ENCODE assay signal across 7 mouse cellular contexts in the genomic region with DNA sequence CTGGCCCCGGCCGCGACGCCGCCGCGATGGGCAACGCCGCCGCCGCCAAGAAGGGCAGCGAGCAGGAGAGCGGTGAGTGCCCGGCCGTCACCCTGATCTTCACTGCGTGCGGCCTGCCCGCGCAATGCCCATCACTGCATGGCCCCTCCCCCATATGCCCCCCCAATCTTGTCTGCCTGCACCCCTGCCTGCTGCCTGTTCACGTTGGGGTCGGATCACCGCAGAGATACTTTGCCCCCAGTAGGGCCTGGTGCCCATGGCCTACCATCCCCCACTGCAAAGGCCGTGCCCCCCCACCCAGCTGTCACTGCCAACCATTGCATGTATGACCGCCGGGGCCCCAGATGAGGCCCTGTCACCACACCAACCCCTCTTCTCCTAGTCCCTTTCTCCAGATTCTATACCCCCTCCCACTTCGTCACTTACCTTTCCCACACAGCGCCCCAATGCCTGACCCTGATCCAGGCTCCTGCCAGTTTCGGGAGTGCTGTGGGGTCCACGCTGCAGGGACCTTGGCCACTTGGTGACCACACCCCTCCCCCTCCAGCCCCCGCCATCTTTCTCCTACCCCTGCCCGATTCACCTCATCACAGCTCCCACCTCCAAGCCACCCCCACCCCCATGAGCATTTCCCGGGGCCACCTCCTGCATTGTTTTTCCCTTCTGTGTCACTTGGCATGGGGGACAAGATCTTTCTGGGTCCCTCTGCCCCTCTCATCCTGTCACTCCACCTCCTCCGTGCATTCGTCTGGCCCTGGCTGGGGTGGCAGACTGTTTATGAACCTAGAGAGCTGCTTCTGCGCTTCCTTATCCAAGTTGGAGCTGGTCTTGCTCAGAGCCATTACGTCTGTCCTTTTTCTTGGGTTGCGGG. TPM values are rescaled to one million over a fixed set of nuclear protein-coding genes. Genes with fewer than 3 reads are reported as not detected.
DNase-seq lines count a peak whose midpoint lies in the region; ATAC-seq and TF ChIP-seq lines count a peak whose summit lies in the region.

No protein-coding gene starts in this region.

- TF ChIP-seq POLR2A in liver, adult 2 months (IDR thresholded peaks at IDR 0.05; ENCODE audit: extremely low read depth, insufficient read depth, low read length), result no peak

- 5% methylated on average over 37 of the region's 37 CpGs for WGBS in liver, adult 2 months
- 4% methylated on average over 30 of the region's 37 CpGs for WGBS in embryonic facial prominence, embryonic 14.5 days
- 3% methylated on average over 35 of the region's 37 CpGs for WGBS in intestine, embryonic 16.5 days
- WGBS in midbrain, embryonic 14.5 days, result 3% methylated on average over 37 of the region's 37 CpGs

- no peaks in the 10 kb centered on the region for H3K27me3 ChIP-seq in liver, adult 2 months (ENCODE audit: control insufficient read depth, insufficient read depth, low read length)
- H3K27me3 ChIP-seq in embryonic facial prominence, embryonic 14.5 days (replicated peaks; ENCODE audit: control insufficient read depth, insufficient read depth, low read length), result no peaks in the 10 kb centered on the region
- H3K27me3 ChIP-seq in intestine, embryonic 16.5 days (replicated peaks; ENCODE audit: control insufficient read depth, insufficient read depth, low read length), result no peaks in the 10 kb centered on the region
- H3K27me3 ChIP-seq in midbrain, embryonic 14.5 days (ENCODE audit: control insufficient read depth, insufficient read depth, low read length), result no peaks in the 10 kb centered on the region

- ATAC-seq in embryonic facial prominence, embryonic 14.5 days (ENCODE audit: low read depth), result peak; percentile 10; the same call in 1 of the 2 replicates
- ATAC-seq in intestine, embryonic 16.5 days, result no peak; the same call in 1 of the 2 replicates
- ATAC-seq in midbrain, embryonic 14.5 days (ENCODE audit: low FRiP score, low TSS enrichment), result peak; percentile 29

- peaks cover 27% of the 10 kb centered on the region for H3K4me1 ChIP-seq in liver, adult 2 months (ENCODE audit: control insufficient read depth, insufficient read depth, low read length)
- peaks cover 16% of the 10 kb centered on the region for H3K4me1 ChIP-seq in embryonic facial prominence, embryonic 14.5 days (ENCODE audit: control insufficient read depth, insufficient read depth, low read length)
- peaks cover 26% of the 10 kb centered on the region for H3K4me1 ChIP-seq in intestine, embryonic 16.5 days (ENCODE audit: control insufficient read depth, insufficient read depth, low read length)
- H3K4me1 ChIP-seq in midbrain, embryonic 14.5 days (ENCODE audit: control insufficient read depth, insufficient read depth, low read length), result peaks cover 26% of the 10 kb centered on the region

- no peaks in the 10 kb centered on the region for H3K9me3 ChIP-seq in embryonic facial prominence, embryonic 14.5 days (ENCODE audit: control insufficient read depth, low read length)
- H3K9me3 ChIP-seq in intestine, embryonic 16.5 days (ENCODE audit: control insufficient read depth, low read length), result no peaks in the 10 kb centered on the region
- H3K9me3 ChIP-seq in midbrain, embryonic 14.5 days (ENCODE audit: control insufficient read depth, low read length), result no peaks in the 10 kb centered on the region

- TF ChIP-seq CTCF in liver, adult 2 months (IDR thresholded peaks at IDR 0.05; ENCODE audit: low read depth, low read length), result no peak

- H3K9ac ChIP-seq in liver, adult 2 months (ENCODE audit: low read depth, low read length), result peak overlapping the region; percentile 98
- H3K9ac ChIP-seq in embryonic facial prominence, embryonic 14.5 days (ENCODE audit: low read depth, low read length), result peak overlapping the region; percentile 86
- peak overlapping the region; percentile 91 for H3K9ac ChIP-seq in intestine, embryonic 16.5 days (ENCODE audit: low read depth, low read length)
- H3K9ac ChIP-seq in midbrain, embryonic 14.5 days (replicated peaks; ENCODE audit: low read length), result peak overlapping the region; percentile 85

- no peak for DNase-seq in liver, adult 2 months (ENCODE audit: extremely low read depth, low read depth, low spot score)
- no peak for DNase-seq in liver
- DNase-seq in adrenal gland, postnatal 14 days, result peak; percentile 56
- DNase-seq in embryonic facial prominence, embryonic 14.5 days (ENCODE audit: low spot score), result peak; percentile 8
- DNase-seq in midbrain, embryonic 14.5 days, result peak; percentile 26
- no peak for DNase-seq in urinary bladder, postnatal 14 days (ENCODE audit: low spot score)

- H3K79me2 ChIP-seq in liver, adult 2 months (ENCODE audit: control insufficient read depth, insufficient read depth, low read length), result peaks cover 31% of the 10 kb centered on the region; the same call in 1 of the 2 replicates

- no peaks in the 10 kb centered on the region for H3K36me3 ChIP-seq in liver, adult 2 months (ENCODE audit: control insufficient read depth, insufficient read depth, low read length)
- peaks cover 16% of the 10 kb centered on the region for H3K36me3 ChIP-seq in embryonic facial prominence, embryonic 14.5 days (ENCODE audit: control insufficient read depth, insufficient read depth, low read length)
- H3K36me3 ChIP-seq in intestine, embryonic 16.5 days (ENCODE audit: control insufficient read depth, insufficient read depth, low read length), result peaks cover 4% of the 10 kb centered on the region; the same call in 1 of the 2 replicates
- peaks cover 4% of the 10 kb centered on the region; the same call in 1 of the 2 replicates for H3K36me3 ChIP-seq in midbrain, embryonic 14.5 days (ENCODE audit: control insufficient read depth, insufficient read depth, low read length)

- H3K27ac ChIP-seq in liver, adult 2 months (replicated peaks; ENCODE audit: insufficient read depth, low read depth, low read length), result peak overlapping the region; percentile 57
- peak overlapping the region; percentile 61 for H3K27ac ChIP-seq in embryonic facial prominence, embryonic 14.5 days (replicated peaks; ENCODE audit: low read depth, low read length)
- H3K27ac ChIP-seq in intestine, embryonic 16.5 days (ENCODE audit: low read length), result peak overlapping the region; percentile 51; the same call in 1 of the 2 replicates
- peak overlapping the region; percentile 85 for H3K27ac ChIP-seq in midbrain, embryonic 14.5 days (replicated peaks; ENCODE audit: low read depth, low read length)

- H3K4me2 ChIP-seq in embryonic facial prominence, embryonic 14.5 days (ENCODE audit: low read depth, low read length), result peak overlapping the region; percentile 97
- H3K4me2 ChIP-seq in intestine, embryonic 16.5 days (ENCODE audit: low read depth, low read length), result peak overlapping the region; percentile 93
- peak overlapping the region; percentile 97 for H3K4me2 ChIP-seq in midbrain, embryonic 14.5 days (ENCODE audit: low read length)

- peak overlapping the region; percentile 84 for H3K4me3 ChIP-seq in liver, adult 2 months (ENCODE audit: insufficient read depth, low read depth, low read length)
- peak overlapping the region; percentile 93 for H3K4me3 ChIP-seq in embryonic facial prominence, embryonic 14.5 days (ENCODE audit: low read depth, low read length)
- H3K4me3 ChIP-seq in intestine, embryonic 16.5 days (ENCODE audit: low read length), result peak overlapping the region; percentile 94
- peak overlapping the region; percentile 94 for H3K4me3 ChIP-seq in midbrain, embryonic 14.5 days (replicated peaks; ENCODE audit: low read depth, low read length)

RNA-seq across cellular contexts. Expression of a gene that starts 0.6 kb away (rescaled TPM):
- 23.0 and 24.9 TPM in 2 replicates for total RNA-seq in liver, adult 2 months (2014; rRNA removed)
- 47.8 and 56.5 TPM in 2 replicates for polyA plus RNA-seq in liver, adult 2 months (2012; rRNA removed)
- 251 and 300 TPM in 2 replicates for total RNA-seq in adrenal gland, postnatal 14 days (2021)
- polyA plus RNA-seq in embryonic facial prominence, embryonic 14.5 days (2014; fragmentation: Nextera tagmentation; extraction: Ambion mirVana), result 208 and 247 TPM in 2 replicates
- 24.6 and 77.1 TPM in 2 replicates for polyA plus RNA-seq in intestine, embryonic 16.5 days (2015; fragmentation: Nextera tagmentation; extraction: Ambion mirVana)
- polyA plus RNA-seq in midbrain, embryonic 14.5 days (2014; fragmentation: Nextera tagmentation; extraction: Ambion mirVana), result 181 and 207 TPM in 2 replicates

RNA-seq across cellular contexts. Expression of a gene that starts 18.1 kb away (rescaled TPM):
- total RNA-seq in liver, adult 2 months (2014; rRNA removed), result 0.37 and 1.1 TPM in 2 replicates
- polyA plus RNA-seq in liver, adult 2 months (2012; rRNA removed), result 0.86 and 1.4 TPM in 2 replicates
- 9.7 and 10.7 TPM in 2 replicates for total RNA-seq in adrenal gland, postnatal 14 days (2021)
- polyA plus RNA-seq in embryonic facial prominence, embryonic 14.5 days (2014; fragmentation: Nextera tagmentation; extraction: Ambion mirVana), result 63.9 and 68.8 TPM in 2 replicates
- polyA plus RNA-seq in intestine, embryonic 16.5 days (2015; fragmentation: Nextera tagmentation; extraction: Ambion mirVana), result 50.4 and 61.7 TPM in 2 replicates
- 7.9 and 15.5 TPM in 2 replicates for polyA plus RNA-seq in midbrain, embryonic 14.5 days (2014; fragmentation: Nextera tagmentation; extraction: Ambion mirVana)

RNA-seq across cellular contexts. Expression of a gene that starts 18.4 kb away (rescaled TPM):
- 1.8 and 2.0 TPM in 2 replicates for total RNA-seq in liver, adult 2 months (2014; rRNA removed)
- polyA plus RNA-seq in liver, adult 2 months (2012; rRNA removed), result 4.0 and 4.3 TPM in 2 replicates
- 1.1 and 1.4 TPM in 2 replicates for total RNA-seq in adrenal gland, postnatal 14 days (2021)
- polyA plus RNA-seq in embryonic facial prominence, embryonic 14.5 days (2014; fragmentation: Nextera tagmentation; extraction: Ambion mirVana), result 0.48 and 0.82 TPM in 2 replicates
- polyA plus RNA-seq in intestine, embryonic 16.5 days (2015; fragmentation: Nextera tagmentation; extraction: Ambion mirVana), result 0.39 TPM in 2 replicates
- 1.0 and 1.1 TPM in 2 replicates for polyA plus RNA-seq in midbrain, embryonic 14.5 days (2014; fragmentation: Nextera tagmentation; extraction: Ambion mirVana)

RNA-seq across cellular contexts. Expression of a gene that starts 24.1 kb away (rescaled TPM):
- 4.0 and 7.2 TPM in 2 replicates for total RNA-seq in liver, adult 2 months (2014; rRNA removed)
- 11.9 and 12.2 TPM in 2 replicates for polyA plus RNA-seq in liver, adult 2 months (2012; rRNA removed)
- 37.0 and 42.5 TPM in 2 replicates for total RNA-seq in adrenal gland, postnatal 14 days (2021)
- 15.9 and 18.5 TPM in 2 replicates for polyA plus RNA-seq in embryonic facial prominence, embryonic 14.5 days (2014; fragmentation: Nextera tagmentation; extraction: Ambion mirVana)
- polyA plus RNA-seq in intestine, embryonic 16.5 days (2015; fragmentation: Nextera tagmentation; extraction: Ambion mirVana), result 5.8 and 6.0 TPM in 2 replicates
- polyA plus RNA-seq in midbrain, embryonic 14.5 days (2014; fragmentation: Nextera tagmentation; extraction: Ambion mirVana), result 10.5 and 14.2 TPM in 2 replicates

RNA-seq across cellular contexts. Expression of a gene that starts 27.9 kb away (rescaled TPM):
- 0.20 and 0.46 TPM in 2 replicates for total RNA-seq in liver, adult 2 months (2014; rRNA removed)
- polyA plus RNA-seq in liver, adult 2 months (2012; rRNA removed), result 0.11 and 0.26 TPM in 2 replicates
- total RNA-seq in adrenal gland, postnatal 14 days (2021), result 0.56 and 0.83 TPM in 2 replicates
- 0.77 and 1.1 TPM in 2 replicates for polyA plus RNA-seq in embryonic facial prominence, embryonic 14.5 days (2014; fragmentation: Nextera tagmentation; extraction: Ambion mirVana)
- 0.66 and 0.84 TPM in 2 replicates for polyA plus RNA-seq in intestine, embryonic 16.5 days (2015; fragmentation: Nextera tagmentation; extraction: Ambion mirVana)
- 0.53 and 0.89 TPM in 2 replicates for polyA plus RNA-seq in midbrain, embryonic 14.5 days (2014; fragmentation: Nextera tagmentation; extraction: Ambion mirVana)

Comparison
In these comparisons a context has a peak if more than half of its experiments do, and no peak if none do; other contexts are left out.
1. DNase-seq: peak in adrenal gland, postnatal 14 days (single experiment), embryonic facial prominence, embryonic 14.5 days (single experiment) and midbrain, embryonic 14.5 days (single experiment); none in liver, adult 2 months (single experiment), liver (single experiment) and urinary bladder, postnatal 14 days (single experiment).
2. Peak in every context shown above with its lines, with median percentiles within 50 percentile points of each other: H3K27ac ChIP-seq, H3K4me3 ChIP-seq, H3K9ac ChIP-seq and H3K4me2 ChIP-seq.